Mouse (Mus musculus): Measurements from ENCODE around the gene Rasgrp2. TPM values are rescaled to one million over a fixed set of nuclear protein-coding genes. Genes with fewer than 3 reads are reported as not detected.

Rasgrp2 gene
- polyA plus RNA-seq, 3 experiments from 2014 or later, result 59.9 to 201 (median 68.4) TPM

- ATAC-seq, result no peak
Measured at GRCm38 (mm10) chr19:6382323-6382924, 16.7 kb upstream of the Rasgrp2 start.

- no peak for ATAC-seq
Measured at GRCm38 (mm10) chr19:6383470-6383869, 15.7 kb upstream of the Rasgrp2 start.

- ATAC-seq, result no peak
Measured at GRCm38 (mm10) chr19:6384128-6384527, 15.0 kb upstream of the Rasgrp2 start, which contains the start of gene Pygm. TSS of gene Pygm (plus strand) at chr19:6384399.

GRCm38 (mm10) chr19:6384954-6385353 lies 14.2 kb upstream of the Rasgrp2 start:
- no peak for ATAC-seq

- no peak for ATAC-seq
Measured at GRCm38 (mm10) chr19:6385419-6385818, 13.7 kb upstream of the Rasgrp2 start.

- no peak for ATAC-seq
Measured at GRCm38 (mm10) chr19:6385821-6386220, 13.3 kb upstream of the Rasgrp2 start.

- ATAC-seq, result no peak
Measured at GRCm38 (mm10) chr19:6386234-6386633, 12.9 kb upstream of the Rasgrp2 start.

GRCm38 (mm10) chr19:6388006-6388405 lies 11.1 kb upstream of the Rasgrp2 start:
- no peak for ATAC-seq

- ATAC-seq, result peak; percentile 76
Measured at GRCm38 (mm10) chr19:6389803-6390202, 9.3 kb upstream of the Rasgrp2 start.

- no peak for ATAC-seq
Measured at GRCm38 (mm10) chr19:6390251-6390650, 8.9 kb upstream of the Rasgrp2 start.

GRCm38 (mm10) chr19:6392743-6393393 lies 6.3 kb upstream of the Rasgrp2 start:
- ATAC-seq, result no peak

GRCm38 (mm10) chr19:6393637-6394036 lies 5.5 kb upstream of the Rasgrp2 start:
- ATAC-seq, result no peak

- no peak for ATAC-seq
Measured at GRCm38 (mm10) chr19:6396237-6396636, 2.9 kb upstream of the Rasgrp2 start.

GRCm38 (mm10) chr19:6397582-6398249 lies 1.4 kb upstream of the Rasgrp2 start:
- ATAC-seq, result no peak

GRCm38 (mm10) chr19:6398447-6399284 lies 474 bp upstream of the Rasgrp2 start:
- ATAC-seq, result peak; percentile 23

GRCm38 (mm10) chr19:6400096-6401086 lies 1.3 kb downstream of the Rasgrp2 start:
- ATAC-seq, result peak; percentile 36

GRCm38 (mm10) chr19:6401131-6401815 lies 2.1 kb downstream of the Rasgrp2 start:
- ATAC-seq, result peak; percentile 37

- ATAC-seq, result no peak
Measured at GRCm38 (mm10) chr19:6401951-6402350, 2.8 kb downstream of the Rasgrp2 start.

GRCm38 (mm10) chr19:6403869-6404268 lies 4.7 kb downstream of the Rasgrp2 start:
- ATAC-seq, result no peak

GRCm38 (mm10) chr19:6405433-6405832 lies 6.3 kb downstream of the Rasgrp2 start:
- ATAC-seq, result no peak

- no peak for ATAC-seq
Measured at GRCm38 (mm10) chr19:6407109-6407508, 8.0 kb downstream of the Rasgrp2 start.

Measured in inflammation-experienced regulatory T-cells, adult 6 months (primary cell).